Mouse (Mus musculus): ENCODE measurements at regions not wholly inside any gene's neighbourhood (a gene's known extent, or its start where the extent isn't known, plus 50 kb on each side); places are given as distances from the start of the nearest gene placed in this dataset.

GRCm38 (mm10) chr7:136161526-136161925 is 445.4 kb upstream of the Mki67 start:
- 28% methylated on average over 2 of the region's 2 CpGs for WGBS
- Histone ChIP-seq H3K4me1 (peaks cover 14% of the 10 kb centered on the region; the same call in 1 of the 2 replicates), H3K27ac (peak overlapping the region; percentile 67)

GRCm38 (mm10) chr7:136164834-136165233 is 448.7 kb upstream of the Mki67 start:
- H3K27me3 ChIP-seq: no peaks in the 10 kb centered on the region
- H3K36me3 ChIP-seq: no peaks in the 10 kb centered on the region
- H3K4me2 ChIP-seq: no peak overlapping the region
- H3K27ac ChIP-seq: no peak overlapping the region
- no peak overlapping the region for H3K9ac ChIP-seq
- no peak overlapping the region for H3K4me3 ChIP-seq
- peaks cover 14% of the 10 kb centered on the region; the same call in 1 of the 2 replicates for H3K4me1 ChIP-seq
- ATAC-seq (ENCODE audit: insufficient number of reproducible peaks, low FRiP score, low TSS enrichment, low read depth): no peak
- 79% methylated on average over 5 of the region's 5 CpGs for WGBS
- H3K9me3 ChIP-seq: no peaks in the 10 kb centered on the region

More at GRCm38 (mm10) chr7:136161526-136161925, 445.4 kb upstream of the Mki67 start:
- no peak for ATAC-seq (ENCODE audit: insufficient number of reproducible peaks, low FRiP score, low TSS enrichment, low read depth)
- H3K4me3 ChIP-seq: no peak overlapping the region
- H3K9me3 ChIP-seq: no peaks in the 10 kb centered on the region
- no peak overlapping the region for H3K9ac ChIP-seq
- no peaks in the 10 kb centered on the region for H3K36me3 ChIP-seq
- H3K27me3 ChIP-seq: no peaks in the 10 kb centered on the region
- no peak overlapping the region for H3K4me2 ChIP-seq

GRCm38 (mm10) chr7:136169261-136169660 is 453.1 kb upstream of the Mki67 start:
- no peaks in the 10 kb centered on the region for H3K36me3 ChIP-seq
- 50% methylated on average over 3 of the region's 4 CpGs for WGBS
- H3K4me1 ChIP-seq: no peaks in the 10 kb centered on the region
- no peak overlapping the region for H3K9ac ChIP-seq
- no peak overlapping the region for H3K27ac ChIP-seq
- H3K4me3 ChIP-seq: no peak overlapping the region
- H3K27me3 ChIP-seq: no peaks in the 10 kb centered on the region
- H3K4me2 ChIP-seq: no peak overlapping the region
- no peaks in the 10 kb centered on the region for H3K9me3 ChIP-seq
- ATAC-seq (ENCODE audit: insufficient number of reproducible peaks, low FRiP score, low TSS enrichment, low read depth): no peak

- H3K36me3 ChIP-seq: no peaks in the 10 kb centered on the region
- H3K4me3 ChIP-seq: no peak overlapping the region
- H3K4me2 ChIP-seq: no peak overlapping the region
- H3K9ac ChIP-seq: no peak overlapping the region
- H3K4me1 ChIP-seq: peaks cover 5% of the 10 kb centered on the region; the same call in 1 of the 2 replicates
- H3K27me3 ChIP-seq: no peaks in the 10 kb centered on the region
- no peak overlapping the region for H3K27ac ChIP-seq
- no peak for ATAC-seq (ENCODE audit: insufficient number of reproducible peaks, low FRiP score, low TSS enrichment, low read depth)
- H3K9me3 ChIP-seq: no peaks in the 10 kb centered on the region
Observed at GRCm38 (mm10) chr7:136176373-136176772, 460.2 kb upstream of the Mki67 start.

GRCm38 (mm10) chr7:136180996-136181395 is 464.8 kb upstream of the Mki67 start:
- no peak overlapping the region for H3K9ac ChIP-seq
- WGBS: 51% methylated on average over 6 of the region's 6 CpGs
- H3K9me3 ChIP-seq: no peaks in the 10 kb centered on the region
- no peaks in the 10 kb centered on the region; the same call in 1 of the 2 replicates for H3K27me3 ChIP-seq
- no peak overlapping the region for H3K4me2 ChIP-seq
- no peak overlapping the region for H3K4me3 ChIP-seq
- no peak overlapping the region for H3K27ac ChIP-seq
- peaks cover 17% of the 10 kb centered on the region; the same call in 1 of the 2 replicates for H3K4me1 ChIP-seq
- H3K36me3 ChIP-seq: no peaks in the 10 kb centered on the region
- no peak for ATAC-seq (ENCODE audit: insufficient number of reproducible peaks, low FRiP score, low TSS enrichment, low read depth)

GRCm38 (mm10) chr7:136182101-136182500 is 465.9 kb upstream of the Mki67 start:
- Histone ChIP-seq H3K27ac (no peak overlapping the region), H3K4me2 (no peak overlapping the region), H3K9ac (no peak overlapping the region), H3K36me3 (no peaks in the 10 kb centered on the region), H3K27me3 (no peaks in the 10 kb centered on the region; the same call in 1 of the 2 replicates), H3K4me1 (peaks cover 17% of the 10 kb centered on the region; the same call in 1 of the 2 replicates), H3K4me3 (no peak overlapping the region), H3K9me3 (no peaks in the 10 kb centered on the region)
- ATAC-seq (ENCODE audit: insufficient number of reproducible peaks, low FRiP score, low TSS enrichment, low read depth): no peak
- WGBS: 35% methylated on average over 5 of the region's 5 CpGs

- ATAC-seq (ENCODE audit: insufficient number of reproducible peaks, low FRiP score, low TSS enrichment, low read depth): no peak
- 83% methylated on average over 17 of the region's 17 CpGs for WGBS
Observed at GRCm38 (mm10) chr7:136196424-136197160, 480.4 kb upstream of the Mki67 start.

GRCm38 (mm10) chr7:136208879-136209278 is 492.7 kb upstream of the Mki67 start:
- H3K4me3 ChIP-seq: no peak overlapping the region
- H3K9ac ChIP-seq: no peak overlapping the region
- H3K4me2 ChIP-seq: no peak overlapping the region
- ATAC-seq (ENCODE audit: insufficient number of reproducible peaks, low FRiP score, low TSS enrichment, low read depth): no peak
- peaks cover 15% of the 10 kb centered on the region for H3K27me3 ChIP-seq
- peaks cover 29% of the 10 kb centered on the region for H3K4me1 ChIP-seq
- H3K36me3 ChIP-seq: no peaks in the 10 kb centered on the region
- H3K27ac ChIP-seq: no peak overlapping the region
- 73% methylated on average over 12 of the region's 12 CpGs for WGBS
- H3K9me3 ChIP-seq: no peaks in the 10 kb centered on the region

More at GRCm38 (mm10) chr7:136196424-136197160, 480.4 kb upstream of the Mki67 start:
- H3K27ac ChIP-seq: no peak overlapping the region
- no peaks in the 10 kb centered on the region for H3K36me3 ChIP-seq
- no peak overlapping the region for H3K9ac ChIP-seq
- no peak overlapping the region for H3K4me2 ChIP-seq
- H3K9me3 ChIP-seq: no peaks in the 10 kb centered on the region
- H3K4me1 ChIP-seq: no peaks in the 10 kb centered on the region
- 0 out of 2 replicates have a peak, but pooled peaks cover 3% of the 10 kb centered on the region for H3K27me3 ChIP-seq
- no peak overlapping the region for H3K4me3 ChIP-seq

GRCm38 (mm10) chr7:136209299-136210171 is 493.4 kb upstream of the Mki67 start:
- Histone ChIP-seq H3K4me1 (peaks cover 36% of the 10 kb centered on the region), H3K4me2 (no peak overlapping the region), H3K27me3 (peaks cover 15% of the 10 kb centered on the region), H3K4me3 (no peak overlapping the region), H3K9ac (no peak overlapping the region), H3K36me3 (no peaks in the 10 kb centered on the region), H3K9me3 (no peaks in the 10 kb centered on the region), H3K27ac (no peak overlapping the region)
- 44% methylated on average over 31 of the region's 31 CpGs for WGBS
- no peak for ATAC-seq (ENCODE audit: insufficient number of reproducible peaks, low FRiP score, low TSS enrichment, low read depth)

GRCm38 (mm10) chr7:136212492-136212891 is 496.3 kb upstream of the Mki67 start:
- no peak overlapping the region for H3K4me3 ChIP-seq
- H3K4me1 ChIP-seq: peaks cover 43% of the 10 kb centered on the region
- no peaks in the 10 kb centered on the region for H3K36me3 ChIP-seq
- H3K9me3 ChIP-seq: no peaks in the 10 kb centered on the region
- H3K27me3 ChIP-seq: peaks cover 35% of the 10 kb centered on the region
- no peak overlapping the region for H3K4me2 ChIP-seq
- peak; percentile 22; the same call in 1 of the 2 replicates for ATAC-seq (ENCODE audit: insufficient number of reproducible peaks, low FRiP score, low TSS enrichment, low read depth)
- H3K27ac ChIP-seq: peak overlapping the region; percentile 72
- WGBS: 30% methylated on average over 8 of the region's 8 CpGs
- no peak overlapping the region for H3K9ac ChIP-seq

GRCm38 (mm10) chr7:136213057-136213961 is 497.1 kb upstream of the Mki67 start:
- peaks cover 43% of the 10 kb centered on the region for H3K27me3 ChIP-seq
- H3K4me2 ChIP-seq: peak overlapping the region; percentile 5; the same call in 1 of the 2 replicates
- WGBS: 15% methylated on average over 11 of the region's 11 CpGs
- peaks cover 43% of the 10 kb centered on the region for H3K4me1 ChIP-seq
- no peak overlapping the region for H3K9ac ChIP-seq
- ATAC-seq (ENCODE audit: insufficient number of reproducible peaks, low FRiP score, low TSS enrichment, low read depth): no peak
- no peak overlapping the region for H3K4me3 ChIP-seq
- H3K36me3 ChIP-seq: no peaks in the 10 kb centered on the region
- peak overlapping the region; percentile 72 for H3K27ac ChIP-seq
- H3K9me3 ChIP-seq: no peaks in the 10 kb centered on the region
